32 mouse cellular contexts compared by ENCODE assay signal in the genomic region with DNA sequence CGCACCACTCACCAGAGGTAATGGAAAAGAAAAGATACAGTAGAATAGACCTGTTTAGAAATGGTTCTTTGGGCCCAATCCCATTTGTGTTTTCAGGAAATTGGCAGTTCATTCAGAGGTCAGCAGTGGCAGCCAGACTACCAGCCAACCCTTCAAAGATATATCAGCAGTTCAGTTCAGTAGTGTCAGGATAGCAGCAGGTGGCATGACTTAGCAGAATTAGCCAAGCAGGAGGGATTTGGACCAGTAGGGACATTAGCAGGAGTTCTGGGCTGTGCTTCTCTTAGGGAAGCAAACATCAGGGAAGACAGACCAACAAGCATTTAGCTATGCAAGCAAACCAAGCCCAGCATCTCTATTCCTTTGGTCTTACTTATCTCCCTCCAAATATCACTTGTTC.
"Had no signal": no experiment of that assay in that cellular context is flagged by ENCODE, and none has a peak within 500 bp of the region (broad histone marks: within the 10 kb centered on the region; RNA-seq: fewer than 3 reads in every experiment).

No protein-coding gene starts in this region.

- H3K4me2 ChIP-seq: limb, embryonic 12.5 days; limb, embryonic 13.5 days; limb, embryonic 15.5 days; liver, embryonic 11.5 days; liver, embryonic 12.5 days; liver, embryonic 13.5 days; liver, embryonic 15.5 days; lung, embryonic 14.5 days; lung, embryonic 15.5 days; midbrain, embryonic 11.5 days; midbrain, embryonic 12.5 days; midbrain, embryonic 13.5 days; midbrain, embryonic 15.5 days had no signal

- H3K27ac ChIP-seq: left cerebral cortex, adult 2 months; limb, embryonic 10.5 days; limb, embryonic 12.5 days; limb, embryonic 13.5 days; limb, embryonic 15.5 days; liver, embryonic 12.5 days; liver, embryonic 13.5 days; liver, embryonic 14.5 days; liver, embryonic 15.5 days; lung, embryonic 15.5 days; macrophage; midbrain, embryonic 10.5 days; midbrain, embryonic 12.5 days; midbrain, embryonic 13.5 days; midbrain, embryonic 15.5 days had no signal

- H3K9ac ChIP-seq: limb, embryonic 12.5 days; limb, embryonic 13.5 days; limb, embryonic 15.5 days; liver, embryonic 12.5 days; liver, embryonic 13.5 days; liver, embryonic 14.5 days; liver, embryonic 15.5 days; liver, postnatal 0 days; lung, embryonic 14.5 days; lung, embryonic 15.5 days; midbrain, embryonic 12.5 days; midbrain, embryonic 13.5 days; midbrain, embryonic 15.5 days had no signal

- H3K27me3 ChIP-seq: limb, embryonic 12.5 days; limb, embryonic 13.5 days; limb, embryonic 15.5 days; liver, embryonic 12.5 days; liver, embryonic 13.5 days; liver, embryonic 15.5 days; lung, embryonic 15.5 days; megakaryocyte, embryonic 14.5 days; midbrain, embryonic 12.5 days; midbrain, embryonic 13.5 days; midbrain, embryonic 15.5 days had no signal

- H3K36me3 ChIP-seq: limb, embryonic 10.5 days; limb, embryonic 12.5 days; limb, embryonic 13.5 days; limb, embryonic 15.5 days; liver, embryonic 12.5 days; liver, embryonic 13.5 days; liver, embryonic 15.5 days; lung, embryonic 15.5 days; midbrain, embryonic 10.5 days; midbrain, embryonic 12.5 days; midbrain, embryonic 13.5 days; midbrain, embryonic 15.5 days had no signal

- DNase-seq: left cerebral cortex, postnatal 4 days; liver; liver, embryonic 13.5 days; liver, postnatal 0 days; lung, adult 18-20 months; lung, adult 2 months; lung, embryonic 14.5 days; lung, postnatal 10 days; lung, postnatal 14 days; lung, postnatal 36 days; lung, postnatal 4 days; midbrain, embryonic 14.5 days had no signal

- ATAC-seq: liver, embryonic 12.5 days; liver, postnatal 0 days; lung, postnatal 0 days; midbrain, embryonic 13.5 days; midbrain, embryonic 15.5 days; midbrain, embryonic 16.5 days had no signal

- H3K4me1 ChIP-seq: limb, embryonic 10.5 days; limb, embryonic 12.5 days; limb, embryonic 13.5 days; limb, embryonic 15.5 days; liver, embryonic 12.5 days; liver, embryonic 13.5 days; liver, embryonic 15.5 days; lung, embryonic 15.5 days; megakaryocyte, embryonic 14.5 days; midbrain, embryonic 10.5 days; midbrain, embryonic 12.5 days; midbrain, embryonic 13.5 days; midbrain, embryonic 15.5 days had no signal

- H3K9me3 ChIP-seq: limb, embryonic 10.5 days; limb, embryonic 12.5 days; limb, embryonic 13.5 days; limb, embryonic 15.5 days; liver, embryonic 12.5 days; liver, embryonic 13.5 days; liver, embryonic 15.5 days; lung, embryonic 15.5 days; megakaryocyte, embryonic 14.5 days; midbrain, embryonic 10.5 days; midbrain, embryonic 12.5 days; midbrain, embryonic 13.5 days; midbrain, embryonic 15.5 days had no signal

- H3K4me3 ChIP-seq: left cerebral cortex, adult 2 months; limb, embryonic 10.5 days; limb, embryonic 12.5 days; limb, embryonic 13.5 days; limb, embryonic 15.5 days; liver, embryonic 12.5 days; liver, embryonic 13.5 days; liver, embryonic 15.5 days; lung, embryonic 15.5 days; megakaryocyte, embryonic 14.5 days; midbrain, embryonic 10.5 days; midbrain, embryonic 12.5 days; midbrain, embryonic 13.5 days; midbrain, embryonic 15.5 days; myocyte had no signal
